Mouse (Mus musculus): Measurements from ENCODE around the gene Rps6kb1. TPM values are rescaled to one million over a fixed set of nuclear protein-coding genes. Genes with fewer than 3 reads are reported as not detected.

Rps6kb1 gene
- polyA plus RNA-seq, 1 experiment from 2014 or later, result 54.8 TPM

MicroRNAs within 50 kb of the gene (microRNA counts, 519-probe panel; counts per million panel counts)
- 4,075 counts per million, percentile 67 among the panel's probes with 10 or more counts for microRNA mmu-miR-21

Small RNA genes lying within 50 kb of the gene (microRNA-seq; reads per million reads assigned to microRNA genes)
- gene Mir21a, result 2,567 reads per million, percentile 87 among the genes with 10 or more reads in this experiment

Other genes starting within 250 kb of the Rps6kb1 start
- 8.2 and 8.9 TPM in 2 replicates for gene Med13, start 187.2 kb downstream of the Rps6kb1 start, polyA plus RNA-seq (2015; fragmentation: Nextera tagmentation; extraction: Ambion mirVana)
- 16.6 and 20.4 TPM in 2 replicates for gene Rnft1, start 60.1 kb downstream of the Rps6kb1 start, polyA plus RNA-seq (2015; fragmentation: Nextera tagmentation; extraction: Ambion mirVana)
- gene Tubd1, start 186 bp upstream of the Rps6kb1 start, polyA plus RNA-seq (2015; fragmentation: Nextera tagmentation; extraction: Ambion mirVana), result 7.8 and 8.6 TPM in 2 replicates
- 108 and 121 TPM in 2 replicates for gene Vmp1, start 139.0 kb upstream of the Rps6kb1 start, polyA plus RNA-seq (2015; fragmentation: Nextera tagmentation; extraction: Ambion mirVana)
- 28.8 and 30.2 TPM in 2 replicates for gene Ptrh2, start 139.2 kb upstream of the Rps6kb1 start, polyA plus RNA-seq (2015; fragmentation: Nextera tagmentation; extraction: Ambion mirVana)
- 140 and 158 TPM in 2 replicates for gene Cltc, start 212.8 kb upstream of the Rps6kb1 start, polyA plus RNA-seq (2015; fragmentation: Nextera tagmentation; extraction: Ambion mirVana)

Data from neural tube, embryonic 13.5 days (tissue).